Mouse (Mus musculus): ENCODE data around the gene Fam19a3.
"Not testable (repeated sequence)": the region's sequence is repeated elsewhere in the genome, so short reads cannot be mapped to it uniquely, and the experiment has no call there.

Gene Fam19a3

GRCm38 (mm10) chr3:104781471-104781903 lies at the start of gene Fam19a3:
Gene Fam19a3 (minus strand): TSS chr3:104781840.
- no peak for DNase-seq (ENCODE audit: low spot score)

- no peak for DNase-seq (ENCODE audit: low spot score)
Observed at GRCm38 (mm10) chr3:104822413-104822812, 40.8 kb upstream of the Fam19a3 start.

GRCm38 (mm10) chr3:104820426-104820825 lies 38.8 kb upstream of the Fam19a3 start:
- no peak for DNase-seq (ENCODE audit: low spot score)

GRCm38 (mm10) chr3:104818749-104819134 lies 37.1 kb upstream of the Fam19a3 start:
- DNase-seq (ENCODE audit: low spot score), result no peak

- DNase-seq (ENCODE audit: low spot score), result peak; percentile 45
Observed at GRCm38 (mm10) chr3:104817991-104818748, 36.5 kb upstream of the Fam19a3 start, which contains the start of gene Mov10. Gene Mov10 (minus strand): TSS chr3:104818563.

GRCm38 (mm10) chr3:104817481-104817990 lies 35.9 kb upstream of the Fam19a3 start:
- no peak for DNase-seq (ENCODE audit: low spot score)

GRCm38 (mm10) chr3:104816130-104816529 lies 34.5 kb upstream of the Fam19a3 start:
- DNase-seq (ENCODE audit: low spot score), result no peak

GRCm38 (mm10) chr3:104815346-104815745 lies 33.7 kb upstream of the Fam19a3 start:
- DNase-seq (ENCODE audit: low spot score), result no peak

GRCm38 (mm10) chr3:104814746-104815145 lies 33.1 kb upstream of the Fam19a3 start:
- no peak for DNase-seq (ENCODE audit: low spot score)

- not testable (repeated sequence) for DNase-seq (ENCODE audit: low spot score)
Observed at GRCm38 (mm10) chr3:104813227-104813626, 31.6 kb upstream of the Fam19a3 start.

GRCm38 (mm10) chr3:104812254-104812653 lies 30.6 kb upstream of the Fam19a3 start:
- DNase-seq (ENCODE audit: low spot score), result no peak

- no peak for DNase-seq (ENCODE audit: low spot score)
Observed at GRCm38 (mm10) chr3:104811752-104812151, 30.1 kb upstream of the Fam19a3 start.

- DNase-seq (ENCODE audit: low spot score), result no peak
Observed at GRCm38 (mm10) chr3:104805539-104805938, 23.9 kb upstream of the Fam19a3 start.

GRCm38 (mm10) chr3:104804312-104804711 lies 22.7 kb upstream of the Fam19a3 start:
- no peak for DNase-seq (ENCODE audit: low spot score)

- no peak for DNase-seq (ENCODE audit: low spot score)
Observed at GRCm38 (mm10) chr3:104801481-104801880, 19.8 kb upstream of the Fam19a3 start.

GRCm38 (mm10) chr3:104800681-104801080 lies 19.0 kb upstream of the Fam19a3 start:
- no peak for DNase-seq (ENCODE audit: low spot score)

- no peak for DNase-seq (ENCODE audit: low spot score)
Observed at GRCm38 (mm10) chr3:104796430-104797082, 14.9 kb upstream of the Fam19a3 start.

- no peak for DNase-seq (ENCODE audit: low spot score)
Observed at GRCm38 (mm10) chr3:104795661-104796340, 14.2 kb upstream of the Fam19a3 start.

- no peak for DNase-seq (ENCODE audit: low spot score)
Observed at GRCm38 (mm10) chr3:104794953-104795470, 13.4 kb upstream of the Fam19a3 start.

GRCm38 (mm10) chr3:104793871-104794828 lies 12.5 kb upstream of the Fam19a3 start:
- DNase-seq (ENCODE audit: low spot score), result no peak
